Comparison of ENCODE assay signal across 13 mouse cellular contexts in the genomic region with DNA sequence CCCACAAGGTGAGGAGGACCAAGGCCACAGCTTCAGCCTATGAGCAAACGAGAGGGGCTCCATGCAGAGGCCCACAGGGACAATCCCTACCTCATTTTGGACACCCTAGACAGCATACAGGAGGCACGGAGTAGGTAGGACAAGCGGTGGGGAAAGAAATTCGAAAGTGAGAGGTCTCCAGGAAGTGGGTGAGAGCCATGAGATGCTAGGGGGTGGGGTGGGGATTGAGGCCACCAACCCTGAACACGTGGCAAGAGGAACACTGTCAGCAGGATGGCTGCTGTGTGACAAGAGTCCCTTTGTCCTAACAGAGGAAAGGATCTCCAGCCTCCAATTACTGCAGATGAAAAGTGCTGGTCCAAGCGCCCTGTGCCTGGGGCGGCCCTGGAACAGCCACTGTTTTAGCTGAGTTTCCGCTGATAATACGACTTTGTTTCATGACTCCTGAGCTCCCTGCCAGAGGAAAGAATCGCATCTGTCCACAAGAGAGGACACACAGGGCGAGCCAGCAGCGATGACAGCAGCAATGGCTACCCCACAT.
DNase-seq lines count a peak whose midpoint lies in the region; ATAC-seq and TF ChIP-seq lines count a peak whose summit lies in the region.
"Had no signal": no experiment of that assay in that cellular context is flagged by ENCODE, and none has a peak within 500 bp of the region (broad histone marks: within the 10 kb centered on the region; RNA-seq: fewer than 3 reads in every experiment).

No protein-coding gene starts in this region.

- no peak for ATAC-seq in forebrain, embryonic 16.5 days

- no peak overlapping the region for H3K4me2 ChIP-seq in forebrain, embryonic 16.5 days (ENCODE audit: low read length)

- H3K27me3 ChIP-seq in forebrain, embryonic 10.5 days (ENCODE audit: poor library complexity, severe bottlenecking), result no peaks in the 10 kb centered on the region
- no peaks in the 10 kb centered on the region for H3K27me3 ChIP-seq in forebrain, embryonic 16.5 days (replicated peaks; ENCODE audit: control insufficient read depth, insufficient read depth, low read length)
- H3K27me3 ChIP-seq in embryonic facial prominence, embryonic 10.5 days (replicated peaks; ENCODE audit: low read depth, poor library complexity, severe bottlenecking), result no peaks in the 10 kb centered on the region
- no peaks in the 10 kb centered on the region for H3K27me3 ChIP-seq in small intestine, adult 2 months (ENCODE audit: control insufficient read depth, insufficient read depth, low read length)

- no peak for TF ChIP-seq CTCF in small intestine, adult 2 months (IDR thresholded peaks at IDR 0.05; ENCODE audit: extremely low read depth, insufficient read length, insufficient replicate concordance, low read depth, low read length)

- no peak overlapping the region for H3K4me3 ChIP-seq in forebrain, embryonic 10.5 days
- no peak overlapping the region for H3K4me3 ChIP-seq in forebrain, embryonic 16.5 days (replicated peaks; ENCODE audit: low read length)
- H3K4me3 ChIP-seq in embryonic facial prominence, embryonic 10.5 days, result no peak overlapping the region
- no peak overlapping the region for H3K4me3 ChIP-seq in small intestine, adult 2 months (ENCODE audit: low read depth, low read length)

- 0 out of 2 replicates have a peak, but pooled peaks cover 7% of the 10 kb centered on the region for H3K36me3 ChIP-seq in forebrain, embryonic 10.5 days (replicated peaks)
- H3K36me3 ChIP-seq in forebrain, embryonic 16.5 days (ENCODE audit: control insufficient read depth, insufficient read depth), result no peaks in the 10 kb centered on the region
- H3K36me3 ChIP-seq in embryonic facial prominence, embryonic 10.5 days (replicated peaks), result no peaks in the 10 kb centered on the region
- H3K36me3 ChIP-seq in small intestine, adult 2 months (ENCODE audit: control insufficient read depth, insufficient read depth, low read length), result peaks cover 20% of the 10 kb centered on the region

- H3K27ac ChIP-seq in forebrain, embryonic 10.5 days, result peak overlapping the region; percentile 62; the same call in 1 of the 2 replicates
- no peak overlapping the region for H3K27ac ChIP-seq in forebrain, embryonic 16.5 days (ENCODE audit: low read length)
- peak overlapping the region; percentile 64; the same call in 1 of the 2 replicates for H3K27ac ChIP-seq in embryonic facial prominence, embryonic 10.5 days (replicated peaks)
- peak overlapping the region; percentile 99 for H3K27ac ChIP-seq in small intestine, adult 2 months (ENCODE audit: insufficient read depth, low read depth, low read length)

- TF ChIP-seq POLR2A in small intestine, adult 2 months (IDR thresholded peaks at IDR 0.05; ENCODE audit: low read depth, low read length), result no peak

- H3K9me3 ChIP-seq in forebrain, embryonic 10.5 days, result no peaks in the 10 kb centered on the region
- H3K9me3 ChIP-seq in forebrain, embryonic 16.5 days (ENCODE audit: control insufficient read depth, low read length), result no peaks in the 10 kb centered on the region
- H3K9me3 ChIP-seq in embryonic facial prominence, embryonic 10.5 days, result no peaks in the 10 kb centered on the region
- H3K9me3 ChIP-seq: G1E had no signal

- intact Hi-C loops in left cerebral cortex, postnatal 10 days (cut with DNase I), result no loop called here

- 58% methylated on average over 12 of the region's 12 CpGs for WGBS in forebrain, embryonic 10.5 days
- WGBS in forebrain, embryonic 16.5 days, result 65% methylated on average over 12 of the region's 12 CpGs
- WGBS in embryonic facial prominence, embryonic 10.5 days, result 37% methylated on average over 12 of the region's 12 CpGs
- 40% methylated on average over 12 of the region's 12 CpGs for WGBS in small intestine, adult 2 months

- H3K9ac ChIP-seq in forebrain, embryonic 16.5 days (replicated peaks; ENCODE audit: low read depth, low read length), result no peak overlapping the region

- DNase-seq in forebrain, embryonic 10.5 days (ENCODE audit: extremely low spot score, low spot score), result no peak
- peak; percentile 78 for DNase-seq in retina, postnatal 1 day
- DNase-seq in retina, embryonic 14.5 days (ENCODE audit: low spot score), result no peak
- DNase-seq in embryonic facial prominence, embryonic 10.5 days (ENCODE audit: low spot score), result peak; percentile 31
- DNase-seq in testis, postnatal 14 days (ENCODE audit: low spot score), result no peak
- DNase-seq in left cerebral cortex, postnatal 10 days (ENCODE audit: extremely low spot score in 1 of 2, low spot score in 2 of 2), result no peak
- DNase-seq: cerebellum, postnatal 14 days; heart, postnatal 4 days; liver; right cerebral cortex, postnatal 4 days had no signal

- H3K4me1 ChIP-seq in forebrain, embryonic 10.5 days, result peaks cover 50% of the 10 kb centered on the region
- peaks cover 11% of the 10 kb centered on the region for H3K4me1 ChIP-seq in forebrain, embryonic 16.5 days (replicated peaks; ENCODE audit: control insufficient read depth, insufficient read depth, low read length)
- peaks cover 54% of the 10 kb centered on the region for H3K4me1 ChIP-seq in embryonic facial prominence, embryonic 10.5 days
- H3K4me1 ChIP-seq in small intestine, adult 2 months (ENCODE audit: control insufficient read depth, insufficient read depth, insufficient read length, low read length), result peaks cover 73% of the 10 kb centered on the region

Comparison
In these comparisons a context has a peak if more than half of its experiments do, and no peak if none do; other contexts are left out.
1. DNase-seq: peak in retina, postnatal 1 day (single experiment) and embryonic facial prominence, embryonic 10.5 days (single experiment); none in forebrain, embryonic 10.5 days (single experiment), retina, embryonic 14.5 days (single experiment), testis, postnatal 14 days (single experiment) and left cerebral cortex, postnatal 10 days (0 of 2).